Mouse (Mus musculus): ENCODE measurements around the gene Ddn. TPM values are rescaled to one million over a fixed set of nuclear protein-coding genes. Genes with fewer than 3 reads are reported as not detected.
A peak's percentile ranks its signal among the peaks of the same experiment; 100 is the strongest.
"Not testable (repeated sequence)": the region's sequence is repeated elsewhere in the genome, so short reads cannot be mapped to it uniquely, and the experiment has no call there.

Gene Ddn
- polyA plus RNA-seq, 1 experiment: not detected

DNA sequence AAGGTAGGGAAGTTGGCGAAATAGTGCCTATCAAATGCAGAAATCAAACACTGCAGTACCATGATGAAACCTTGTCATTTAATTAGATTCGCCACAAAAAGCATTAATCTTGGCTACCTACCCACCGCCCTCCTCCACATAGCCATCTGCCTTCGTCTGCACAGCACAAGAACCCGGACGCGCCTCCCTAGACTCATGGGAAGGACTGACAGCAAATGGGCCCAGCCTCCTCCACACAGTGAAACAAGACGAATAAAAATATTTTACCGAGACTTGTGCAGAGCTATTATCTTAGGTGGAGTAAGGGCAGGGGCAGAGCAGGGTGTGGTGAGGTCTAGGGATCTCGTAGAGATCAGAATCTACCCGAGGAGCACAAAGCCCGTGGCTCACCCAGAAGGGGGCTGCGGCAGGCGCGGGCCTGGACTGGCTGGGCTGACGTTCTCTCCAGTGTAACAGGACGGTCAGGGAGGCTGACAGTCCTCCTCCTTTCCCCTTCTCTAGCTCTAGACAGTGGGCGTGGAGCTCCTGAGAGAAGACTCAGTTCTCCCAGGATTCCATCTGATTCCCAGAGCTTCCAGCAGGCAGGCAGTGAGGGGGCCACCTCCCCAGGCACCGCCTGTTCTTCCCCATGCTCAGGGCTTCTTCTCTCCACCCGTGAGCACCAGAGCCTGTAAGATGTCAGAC, 3.6 kb upstream of the Ddn start:
- H3K4me1 ChIP-seq (ENCODE audit: control insufficient read depth, insufficient read depth, insufficient read length, low read length): 0 out of 2 replicates have a peak, but pooled peaks cover under 1% of the 10 kb centered on the region
- H3K4me3 ChIP-seq (ENCODE audit: insufficient read depth, low read depth, low read length): no peak overlapping the region
- H3K27ac ChIP-seq (replicated peaks; ENCODE audit: low read depth, low read length): no peak overlapping the region

DNA sequence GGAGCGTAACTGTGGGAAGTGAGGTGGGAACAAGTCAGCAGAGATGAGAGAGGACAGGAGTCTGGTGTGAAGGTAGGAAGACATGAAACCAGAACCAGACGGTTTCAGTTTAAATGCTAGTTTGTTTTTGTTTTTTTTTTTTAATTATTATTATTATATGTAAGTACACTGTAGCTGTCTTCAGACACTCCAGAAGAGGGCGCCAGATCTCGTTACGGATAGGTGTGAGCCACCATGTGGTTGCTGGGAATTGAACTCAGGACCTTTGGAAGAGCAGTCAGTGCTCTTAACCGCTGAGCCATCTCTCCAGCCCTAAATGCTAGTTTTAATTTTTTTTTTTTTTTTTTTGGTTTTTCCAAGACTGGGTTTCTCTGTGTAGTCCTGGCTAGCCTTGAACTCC, 922 bp upstream of the Ddn start:
- H3K4me3 ChIP-seq (ENCODE audit: insufficient read depth, low read depth, low read length); H3K27ac ChIP-seq (replicated peaks; ENCODE audit: low read depth, low read length); H3K4me1 ChIP-seq (ENCODE audit: control insufficient read depth, insufficient read depth, insufficient read length, low read length): not testable (repeated sequence)

DNA sequence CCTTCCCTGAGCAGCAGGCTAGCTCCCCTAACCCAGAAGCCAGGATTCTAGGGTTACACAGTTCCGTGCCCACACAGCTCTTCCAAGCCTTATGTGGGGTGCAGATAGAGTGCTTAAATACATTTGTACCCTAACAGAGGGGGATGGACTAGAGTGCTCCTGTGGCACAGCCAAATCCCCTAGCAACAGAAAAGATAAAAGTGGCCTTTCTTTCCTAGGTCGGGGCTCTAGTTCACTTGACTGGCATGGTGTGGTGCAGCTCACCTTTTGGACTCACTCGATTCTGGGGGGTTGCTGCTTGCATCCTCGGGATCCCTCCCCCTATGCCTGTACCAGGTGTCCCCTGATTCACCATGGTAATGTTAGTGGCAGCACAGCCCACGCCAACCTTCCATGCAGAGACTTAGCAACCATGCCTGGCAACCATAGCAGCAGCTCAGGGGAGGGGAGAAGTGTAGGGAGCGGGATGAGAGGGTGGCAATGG, 597 bp downstream of the Ddn start:
- Histone ChIP-seq H3K27ac (replicated peaks; ENCODE audit: low read depth, low read length) (no peak overlapping the region), H3K4me1 (ENCODE audit: control insufficient read depth, insufficient read depth, insufficient read length, low read length) (peaks cover 6% of the 10 kb centered on the region; the same call in 1 of the 2 replicates)

DNA sequence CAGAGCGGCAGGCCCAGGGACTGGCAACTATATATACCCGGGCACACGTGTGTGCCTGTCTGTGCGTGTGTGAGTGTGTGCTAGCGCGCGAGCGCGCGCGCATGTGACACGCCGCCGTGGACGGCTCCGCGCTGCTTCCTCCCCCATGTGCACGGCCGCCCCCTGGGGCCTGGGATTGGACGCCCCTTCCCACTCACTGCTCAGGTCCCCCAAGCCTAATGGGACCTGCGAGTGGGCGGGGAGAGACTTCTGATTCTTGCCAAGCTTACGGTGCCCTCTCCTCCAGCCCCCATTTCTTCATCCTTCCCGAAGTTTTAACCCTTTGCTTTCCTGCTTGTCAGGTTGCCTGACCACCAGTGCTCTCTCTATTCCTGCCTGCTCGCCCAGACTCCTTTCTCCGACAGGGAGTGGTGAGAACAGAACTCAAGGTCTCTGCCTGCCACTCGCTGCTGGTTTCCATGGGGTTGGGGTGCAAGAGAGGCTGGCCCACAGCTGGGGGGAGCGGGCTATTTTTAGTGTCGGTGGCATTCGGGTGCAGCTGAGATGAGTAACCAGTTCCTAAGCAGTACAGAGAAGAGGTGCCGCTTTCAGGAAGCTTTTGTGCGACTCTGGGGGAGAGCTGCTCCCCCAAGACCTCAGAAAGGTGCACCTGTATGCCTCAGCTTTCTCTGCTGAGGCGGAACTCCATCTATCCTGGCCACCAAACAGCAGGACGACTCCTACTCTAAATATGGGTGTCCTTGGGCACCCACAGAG, 1.2 kb downstream of the Ddn start:
- H3K4me1 ChIP-seq (ENCODE audit: control insufficient read depth, insufficient read depth, insufficient read length, low read length): peaks cover 6% of the 10 kb centered on the region; the same call in 1 of the 2 replicates
- peak overlapping the region; percentile 40 for H3K4me3 ChIP-seq (ENCODE audit: insufficient read depth, low read depth, low read length)
- H3K27ac ChIP-seq (replicated peaks; ENCODE audit: low read depth, low read length): no peak overlapping the region

More for the DNA sequence above, 597 bp downstream of the Ddn start:
- no peak overlapping the region for H3K4me3 ChIP-seq (ENCODE audit: insufficient read depth, low read depth, low read length)

DNA sequence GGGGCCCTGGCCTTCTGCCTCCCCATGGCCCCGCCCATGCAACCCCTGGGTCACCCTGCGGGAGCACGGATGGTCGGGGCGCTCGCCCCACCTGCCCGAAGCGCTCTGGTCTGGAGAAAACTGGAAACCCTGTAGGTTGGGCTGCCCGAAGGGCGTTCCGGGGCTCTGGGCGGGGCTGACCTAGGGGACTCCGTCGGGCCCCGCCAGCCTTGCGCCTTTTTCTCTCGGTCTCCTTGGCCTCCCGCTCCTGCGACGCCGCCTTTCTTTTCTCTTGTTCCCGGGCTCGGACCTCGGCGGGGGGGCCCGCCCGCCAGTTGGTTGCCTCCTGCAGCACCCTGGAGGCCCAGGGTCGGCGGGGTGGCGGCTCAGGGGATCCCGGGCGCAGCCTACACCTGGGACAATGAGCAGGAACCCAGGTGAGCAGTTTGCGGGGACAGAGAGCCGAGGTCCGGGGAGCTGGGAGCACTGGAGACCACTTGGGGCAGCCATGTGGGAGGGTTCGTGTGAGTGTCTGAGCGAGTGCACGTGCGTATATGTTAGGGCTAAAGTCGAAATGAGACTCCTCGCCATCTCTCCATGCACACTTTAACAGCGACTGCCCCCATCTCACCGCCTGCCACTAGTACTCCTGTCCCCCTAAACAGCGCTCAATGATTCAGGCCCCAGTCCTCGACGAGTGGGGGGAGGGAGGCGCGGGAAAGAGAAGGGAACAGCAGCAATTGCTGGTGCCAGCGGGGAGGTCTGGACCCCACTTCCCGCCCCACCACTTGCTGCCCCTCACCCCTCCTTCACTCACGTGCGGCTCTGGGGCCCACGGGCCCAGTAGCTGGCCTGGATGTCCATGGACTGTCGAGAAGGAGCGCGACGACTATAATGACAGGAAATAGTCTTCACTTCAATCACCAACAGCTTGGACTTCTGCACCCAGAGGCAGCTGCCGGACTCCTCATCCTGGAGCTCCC, 2.2 kb downstream of the Ddn start:
- peaks cover 6% of the 10 kb centered on the region; the same call in 1 of the 2 replicates for H3K4me1 ChIP-seq (ENCODE audit: control insufficient read depth, insufficient read depth, insufficient read length, low read length)
- peak overlapping the region; percentile 35; the same call in 1 of the 2 replicates for H3K4me3 ChIP-seq (ENCODE audit: insufficient read depth, low read depth, low read length)
- H3K27ac ChIP-seq (replicated peaks; ENCODE audit: low read depth, low read length): no peak overlapping the region

DNA sequence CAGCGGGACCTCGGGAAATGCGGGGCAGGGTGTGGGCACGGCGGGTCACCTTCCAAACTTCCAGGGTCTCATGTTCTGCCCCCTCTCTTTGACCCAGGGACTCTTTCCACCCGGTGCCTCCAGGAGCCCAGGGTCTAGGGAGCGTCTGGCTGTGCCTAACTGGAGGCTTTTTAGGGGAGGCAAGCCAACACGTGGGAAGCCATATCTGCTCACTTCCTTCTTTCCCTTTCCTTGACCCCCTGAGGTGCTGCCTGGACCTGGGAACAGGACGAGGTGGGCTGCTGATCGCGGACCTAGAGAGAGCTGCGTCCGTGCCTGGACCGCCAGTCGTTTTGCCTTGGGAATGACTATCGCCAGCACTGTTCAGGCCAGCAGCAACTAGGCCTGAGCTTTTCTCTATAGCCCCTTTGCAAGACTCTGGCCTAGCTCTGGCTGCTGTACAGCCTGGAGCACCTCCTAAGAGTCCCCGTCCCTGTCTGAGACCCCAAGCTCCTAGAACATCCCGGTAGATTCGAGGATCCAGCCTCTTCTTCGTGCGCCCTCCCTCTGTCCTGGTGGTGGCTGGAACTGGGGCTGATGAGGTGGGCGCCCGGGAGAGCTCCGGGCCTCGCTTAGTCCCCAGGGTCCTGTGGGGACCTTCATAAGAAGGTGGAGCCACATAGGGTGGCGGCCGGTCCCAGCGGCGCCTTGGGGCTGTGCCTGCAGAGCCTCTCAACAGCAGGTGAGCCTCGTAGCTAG, 3.0 kb downstream of the Ddn start:
- Histone ChIP-seq H3K27ac (replicated peaks; ENCODE audit: low read depth, low read length) (no peak overlapping the region), H3K4me3 (ENCODE audit: insufficient read depth, low read depth, low read length) (peak overlapping the region; percentile 45; the same call in 1 of the 2 replicates), H3K4me1 (ENCODE audit: control insufficient read depth, insufficient read depth, insufficient read length, low read length) (peaks cover 6% of the 10 kb centered on the region; the same call in 1 of the 2 replicates)

DNA sequence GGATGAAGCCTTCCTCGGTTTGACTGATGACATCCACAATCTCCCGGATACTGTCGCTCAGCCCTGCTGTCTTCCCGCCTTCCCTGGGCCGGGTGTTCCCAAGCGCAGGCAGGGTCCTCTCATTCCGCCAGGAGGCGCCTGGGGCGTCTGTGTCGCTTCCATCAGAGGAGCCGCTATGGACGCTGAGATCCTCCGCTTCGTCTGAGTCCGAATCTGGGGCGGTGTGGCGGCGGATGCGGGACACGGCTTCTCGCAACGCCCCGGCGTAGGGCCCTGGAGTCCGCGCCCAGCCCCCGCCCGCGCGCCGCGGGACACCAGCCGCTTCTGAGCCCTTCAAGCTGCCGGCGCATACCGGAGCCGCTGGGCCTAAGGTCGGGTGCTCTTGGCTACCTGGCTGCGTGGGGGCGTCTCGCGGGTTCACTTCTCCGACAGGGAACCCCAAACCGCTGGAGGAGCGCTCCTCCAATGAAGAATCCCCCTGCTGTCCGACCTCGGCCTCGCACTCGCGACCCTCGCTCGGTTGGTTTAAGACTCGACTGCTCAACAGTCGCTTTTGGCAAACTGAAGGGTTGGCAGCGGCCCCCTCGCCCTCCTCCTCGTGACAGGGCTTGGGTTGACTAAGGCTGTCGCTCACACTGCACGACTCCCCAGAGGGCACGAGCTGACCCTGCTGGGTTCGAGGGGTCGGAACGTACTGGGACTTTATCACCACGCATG, 3.8 kb downstream of the Ddn start:
- peaks cover 6% of the 10 kb centered on the region; the same call in 1 of the 2 replicates for H3K4me1 ChIP-seq (ENCODE audit: control insufficient read depth, insufficient read depth, insufficient read length, low read length)
- H3K4me3 ChIP-seq (ENCODE audit: insufficient read depth, low read depth, low read length): peak overlapping the region; percentile 45
- H3K27ac ChIP-seq (replicated peaks; ENCODE audit: low read depth, low read length): no peak overlapping the region

DNA sequence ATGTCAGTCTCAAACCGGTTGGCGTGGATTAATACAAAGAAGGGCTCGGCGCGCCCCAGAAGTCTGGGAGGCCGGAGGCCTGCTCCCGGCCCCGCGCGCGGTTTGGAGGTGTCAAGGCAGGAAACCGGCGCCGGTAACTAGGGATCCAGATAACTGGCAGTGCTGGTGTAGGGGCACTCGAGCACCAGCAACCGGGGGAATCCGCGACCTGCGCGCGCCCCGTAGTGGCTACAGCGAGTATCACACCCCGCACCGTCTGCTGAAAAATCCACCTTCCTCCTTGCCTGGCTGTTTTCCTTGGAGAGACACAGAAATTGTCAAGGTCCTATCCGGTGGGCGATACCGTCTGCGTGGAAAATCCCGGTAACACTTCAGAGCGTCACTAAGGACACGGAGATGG, 5.2 kb downstream of the Ddn start:
- no peak overlapping the region for H3K4me3 ChIP-seq (ENCODE audit: insufficient read depth, low read depth, low read length)
- no peak overlapping the region for H3K27ac ChIP-seq (replicated peaks; ENCODE audit: low read depth, low read length)
- peaks cover 6% of the 10 kb centered on the region; the same call in 1 of the 2 replicates for H3K4me1 ChIP-seq (ENCODE audit: control insufficient read depth, insufficient read depth, insufficient read length, low read length)

DNA sequence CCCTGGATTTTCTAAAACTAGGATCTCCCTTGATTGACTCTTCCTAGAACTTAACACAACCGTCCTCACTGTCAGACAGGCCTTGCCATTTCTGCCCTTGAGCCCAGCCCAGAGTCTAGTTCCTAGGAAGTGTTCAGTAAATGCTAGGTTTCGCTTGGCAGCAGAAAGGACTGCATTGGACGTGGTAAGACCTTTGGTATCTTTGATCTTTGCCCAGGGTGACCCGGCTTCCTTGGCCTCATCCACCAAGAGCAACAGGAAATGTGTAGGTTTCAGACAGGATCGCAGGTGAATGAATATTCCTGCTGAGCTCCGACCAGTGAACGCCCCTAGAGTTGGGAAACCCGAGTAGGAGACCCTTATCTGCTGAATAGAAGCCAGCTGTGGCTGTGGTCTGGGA, 6.4 kb downstream of the Ddn start:
- Histone ChIP-seq H3K4me1 (ENCODE audit: control insufficient read depth, insufficient read depth, insufficient read length, low read length) (peaks cover 6% of the 10 kb centered on the region; the same call in 1 of the 2 replicates), H3K4me3 (ENCODE audit: insufficient read depth, low read depth, low read length) (no peak overlapping the region), H3K27ac (replicated peaks; ENCODE audit: low read depth, low read length) (no peak overlapping the region)

DNA sequence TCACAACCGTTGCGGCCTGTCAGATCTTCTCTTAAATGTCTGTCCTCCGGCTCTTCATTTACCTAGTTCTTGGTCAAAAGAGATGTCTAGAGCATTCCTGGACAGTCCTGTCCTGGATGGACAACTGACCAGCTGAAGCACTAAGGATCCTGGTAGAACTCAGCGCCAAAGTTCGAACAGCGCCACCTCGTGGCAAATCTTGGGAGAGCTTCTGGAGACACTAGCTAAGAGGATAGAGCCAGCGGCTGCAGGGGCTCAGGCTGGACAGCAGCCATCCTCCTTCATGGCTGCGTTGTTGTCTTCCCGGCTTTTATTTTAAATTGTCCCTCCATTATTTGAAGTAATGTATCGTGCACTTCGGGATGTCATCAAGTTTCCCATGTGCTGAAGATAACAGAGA, 9.9 kb downstream of the Ddn start:
- no peak overlapping the region for H3K27ac ChIP-seq (replicated peaks; ENCODE audit: low read depth, low read length)
- no peak overlapping the region for H3K4me3 ChIP-seq (ENCODE audit: insufficient read depth, low read depth, low read length)
- H3K4me1 ChIP-seq (ENCODE audit: control insufficient read depth, insufficient read depth, insufficient read length, low read length): no peaks in the 10 kb centered on the region

DNA sequence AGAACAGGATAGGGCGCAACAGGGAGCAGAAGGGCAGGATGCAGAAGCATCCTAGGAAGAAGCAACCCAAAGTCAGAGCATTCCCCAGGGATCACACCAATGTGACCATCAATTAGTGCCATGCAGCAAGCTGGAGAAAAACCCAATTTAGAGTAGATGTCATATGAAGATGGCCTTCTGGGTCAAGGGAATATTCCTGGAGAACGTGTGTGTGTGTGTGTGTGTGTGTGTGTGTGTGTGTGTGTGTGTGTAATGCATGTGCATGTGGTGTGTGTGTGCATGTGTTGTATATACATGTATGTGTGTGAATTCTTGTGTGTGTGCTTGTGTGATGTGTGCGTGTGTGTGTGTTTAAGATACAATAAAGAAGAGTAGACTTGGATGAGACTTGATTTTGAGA, 10.4 kb downstream of the Ddn start:
- Histone ChIP-seq H3K4me1 (ENCODE audit: control insufficient read depth, insufficient read depth, insufficient read length, low read length) (no peaks in the 10 kb centered on the region), H3K4me3 (ENCODE audit: insufficient read depth, low read depth, low read length) (no peak overlapping the region), H3K27ac (replicated peaks; ENCODE audit: low read depth, low read length) (no peak overlapping the region)

DNA sequence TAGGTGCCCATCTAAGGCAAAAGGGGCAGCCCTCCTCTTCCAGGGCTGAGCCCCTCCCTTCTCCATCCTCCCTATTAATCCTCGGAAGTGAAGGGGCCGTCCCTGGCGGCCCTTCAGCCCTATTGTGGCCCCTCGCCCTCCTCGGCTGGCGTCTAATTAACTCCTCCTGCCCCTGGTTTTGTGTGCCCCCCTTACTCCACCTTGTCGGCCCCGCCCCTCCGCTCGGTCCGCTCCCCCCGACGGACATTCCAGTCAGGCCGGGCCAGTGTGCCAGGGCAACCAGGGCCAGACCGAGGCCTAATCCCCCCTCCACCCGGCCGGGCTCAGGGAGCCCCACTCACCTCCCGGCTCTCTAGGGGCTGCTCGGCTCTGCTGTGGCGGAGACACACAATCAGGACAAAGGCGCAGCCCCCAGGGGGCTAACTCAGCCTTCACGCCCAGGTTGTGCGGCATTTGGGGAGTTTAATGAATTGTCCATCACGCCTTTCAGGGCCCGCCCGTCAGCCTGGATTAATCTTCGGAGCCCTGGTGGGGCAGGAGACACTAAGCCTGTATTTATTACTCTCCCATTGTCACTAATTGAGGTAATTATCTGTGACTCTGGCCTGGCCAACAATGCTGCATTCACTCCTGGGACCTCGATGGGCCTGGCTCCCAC, 11.3 kb downstream of the Ddn start:
- Histone ChIP-seq H3K4me1 (ENCODE audit: control insufficient read depth, insufficient read depth, insufficient read length, low read length) (no peaks in the 10 kb centered on the region), H3K4me3 (ENCODE audit: insufficient read depth, low read depth, low read length) (no peak overlapping the region), H3K27ac (replicated peaks; ENCODE audit: low read depth, low read length) (no peak overlapping the region)

DNA sequence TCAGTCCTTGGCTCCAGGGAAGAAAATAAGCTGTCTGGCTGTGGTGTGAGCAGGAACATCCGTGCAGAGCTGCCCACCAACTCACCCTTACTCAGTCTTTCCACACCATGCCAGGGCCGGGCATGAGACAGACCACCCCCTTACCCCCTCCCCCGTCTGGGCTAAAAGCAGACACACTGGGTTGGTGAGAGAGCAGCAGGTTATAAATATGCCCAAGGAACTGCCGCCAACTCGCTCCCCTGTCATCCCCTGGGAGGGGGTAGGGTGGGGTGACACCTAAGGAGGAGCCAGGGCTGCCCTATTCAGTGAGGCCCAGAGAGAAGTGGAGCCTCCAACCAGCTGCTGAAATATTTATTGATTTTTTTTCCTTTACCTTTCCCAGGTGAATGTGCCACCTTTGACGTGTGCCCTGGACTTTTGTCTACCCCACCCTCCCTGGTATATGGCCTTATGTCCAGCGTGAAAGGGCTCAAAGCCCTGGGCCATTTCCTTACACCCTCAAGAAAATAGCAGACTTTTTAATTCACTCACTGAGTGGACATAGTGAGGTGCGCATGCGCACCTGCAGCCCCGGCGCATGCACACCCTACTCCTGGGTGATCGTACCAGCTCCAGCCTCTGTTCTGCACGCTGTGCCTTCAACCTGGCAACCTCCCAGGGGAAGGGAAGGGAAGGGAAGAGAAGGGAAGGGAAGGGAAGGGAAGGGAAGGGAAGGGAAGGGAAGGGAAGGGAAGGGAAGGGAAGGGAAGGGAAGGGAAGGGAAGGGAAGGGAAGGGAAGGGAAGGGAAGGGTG, 12.3 kb downstream of the Ddn start:
- no peak overlapping the region for H3K4me3 ChIP-seq (ENCODE audit: insufficient read depth, low read depth, low read length)

More for the DNA sequence above, 12.3 kb downstream of the Ddn start:
- Histone ChIP-seq H3K27ac (replicated peaks; ENCODE audit: low read depth, low read length) (no peak overlapping the region), H3K4me1 (ENCODE audit: control insufficient read depth, insufficient read depth, insufficient read length, low read length) (0 out of 2 replicates have a peak, but pooled peaks cover 2% of the 10 kb centered on the region)

Measured in brown adipose tissue, adult 24 weeks (tissue).